ENCODE assay signal across 50 mouse cellular contexts in genomic region chr5:123501973-123502372, GRCm38 (mm10). TPM values are rescaled to one million over a fixed set of nuclear protein-coding genes. Genes with fewer than 3 reads are reported as not detected.
"Had no signal": no experiment of that assay in that cellular context is flagged by ENCODE, and none has a peak within 500 bp of the region (broad histone marks: within the 10 kb centered on the region; RNA-seq: fewer than 3 reads in every experiment).

No protein-coding gene starts in this region.

- H3K27me3 ChIP-seq: hindbrain, embryonic 15.5 days had no signal

- H3K9ac ChIP-seq: heart, embryonic 12.5 days; heart, embryonic 13.5 days; heart, embryonic 15.5 days; hindbrain, embryonic 12.5 days; hindbrain, embryonic 13.5 days; hindbrain, embryonic 14.5 days; hindbrain, embryonic 15.5 days; intestine, embryonic 15.5 days; kidney, embryonic 15.5 days had no signal

- ATAC-seq: hindbrain, embryonic 16.5 days; hindbrain, postnatal 0 days; inflammation-experienced regulatory T-cells, adult 6 months; intestine, embryonic 15.5 days; intestine, embryonic 16.5 days; intestine, postnatal 0 days had no signal

- H3K4me3 ChIP-seq: heart, embryonic 10.5 days; heart, embryonic 12.5 days; heart, embryonic 13.5 days; heart, embryonic 15.5 days; hindbrain, embryonic 10.5 days; hindbrain, embryonic 12.5 days; hindbrain, embryonic 13.5 days; hindbrain, embryonic 15.5 days; intestine, embryonic 15.5 days; kidney, embryonic 15.5 days; layer of hippocampus, adult 2 months had no signal

- H3K36me3 ChIP-seq: heart, embryonic 10.5 days; heart, embryonic 12.5 days; heart, embryonic 13.5 days; heart, embryonic 15.5 days; hindbrain, embryonic 10.5 days; hindbrain, embryonic 12.5 days; hindbrain, embryonic 13.5 days; hindbrain, embryonic 15.5 days; intestine, embryonic 15.5 days; kidney, embryonic 15.5 days had no signal

- H3K9me3 ChIP-seq: heart, embryonic 10.5 days; heart, embryonic 12.5 days; heart, embryonic 13.5 days; heart, embryonic 15.5 days; hindbrain, embryonic 10.5 days; hindbrain, embryonic 12.5 days; hindbrain, embryonic 13.5 days; hindbrain, embryonic 15.5 days; intestine, embryonic 15.5 days; kidney, embryonic 15.5 days had no signal

- DNase-seq: heart, postnatal 10 days; heart, postnatal 14 days; heart, postnatal 36 days; heart, postnatal 4 days; kidney, adult 11 months; kidney, adult 18-20 months; kidney, adult 2 months; kidney, adult 8-10 months; kidney, adult 9 months; kidney, postnatal 10 days; kidney, postnatal 14 days; kidney, postnatal 25 days; kidney, postnatal 36 days; kidney, postnatal 4 days; layer of hippocampus, adult 9-11 months; layer of hippocampus, postnatal 36 days had no signal

- H3K27ac ChIP-seq: heart, embryonic 10.5 days; heart, embryonic 13.5 days; heart, embryonic 15.5 days; hindbrain, embryonic 10.5 days; hindbrain, embryonic 12.5 days; hindbrain, embryonic 13.5 days; hindbrain, embryonic 14.5 days; hindbrain, embryonic 15.5 days; hindbrain, postnatal 0 days; intestine, embryonic 15.5 days; kidney, embryonic 15.5 days; kidney, postnatal 0 days; layer of hippocampus, adult 2 months had no signal

- H3K4me2 ChIP-seq: heart, embryonic 11.5 days; heart, embryonic 12.5 days; heart, embryonic 13.5 days; heart, embryonic 15.5 days; hindbrain, embryonic 12.5 days; hindbrain, embryonic 13.5 days; hindbrain, embryonic 14.5 days; hindbrain, embryonic 15.5 days; intestine, embryonic 15.5 days; kidney, embryonic 15.5 days had no signal

RNA-seq across cellular contexts. Expression of gene B3gnt4, which starts 8.3 kb away (rescaled TPM):
- total RNA-seq: heart, postnatal 10 days; heart, postnatal 14 days; heart, postnatal 25 days; heart, postnatal 36 days; heart, postnatal 4 days; hematopoietic stem cell, adult 5-6 weeks had no signal
- polyA plus RNA-seq: heart, embryonic 11.5 days; heart, postnatal 0 days; kidney, adult 2 months had no signal

RNA-seq across cellular contexts. Expression of gene Il31, which starts 12.7 kb away (rescaled TPM):
- total RNA-seq: heart, postnatal 10 days; heart, postnatal 14 days; heart, postnatal 25 days; heart, postnatal 36 days; heart, postnatal 4 days; hematopoietic stem cell, adult 5-6 weeks; hindbrain, postnatal 0 days; layer of hippocampus, adult 18-20 months; layer of hippocampus, adult 2 months; layer of hippocampus, postnatal 10 days; layer of hippocampus, postnatal 14 days; layer of hippocampus, postnatal 25 days; layer of hippocampus, postnatal 36 days; left cerebral cortex, adult 18-20 months had no signal
- polyA plus RNA-seq: heart, embryonic 10.5 days; heart, embryonic 11.5 days; heart, embryonic 12.5 days; heart, embryonic 13.5 days; heart, embryonic 14.5 days; heart, embryonic 15.5 days; heart, embryonic 16.5 days; heart, postnatal 0 days; hindbrain, embryonic 10.5 days; hindbrain, embryonic 11.5 days; hindbrain, embryonic 12.5 days; hindbrain, embryonic 13.5 days; hindbrain, embryonic 14.5 days; hindbrain, embryonic 15.5 days; hindbrain, embryonic 16.5 days; hindbrain, postnatal 0 days; inflammation-experienced regulatory T-cells, adult 6 months; intestine, embryonic 14.5 days; intestine, embryonic 15.5 days; intestine, embryonic 16.5 days; intestine, postnatal 0 days; kidney, adult 2 months; kidney, embryonic 14.5 days; kidney, embryonic 15.5 days; kidney, embryonic 16.5 days; kidney, postnatal 0 days; large intestine, adult 2 months had no signal

RNA-seq across cellular contexts. Expression of gene Lrrc43, which starts 12.9 kb away (rescaled TPM):
- total RNA-seq: heart, postnatal 10 days; heart, postnatal 25 days; heart, postnatal 36 days; heart, postnatal 4 days; hematopoietic stem cell, adult 5-6 weeks had no signal
- polyA plus RNA-seq: heart, embryonic 10.5 days; heart, embryonic 11.5 days; heart, embryonic 12.5 days; heart, embryonic 13.5 days; heart, embryonic 14.5 days; heart, postnatal 0 days; inflammation-experienced regulatory T-cells, adult 6 months; intestine, embryonic 14.5 days; intestine, embryonic 15.5 days; intestine, embryonic 16.5 days; intestine, postnatal 0 days; kidney, adult 2 months; kidney, embryonic 14.5 days; kidney, embryonic 15.5 days; kidney, embryonic 16.5 days; kidney, postnatal 0 days; large intestine, adult 2 months had no signal

RNA-seq across cellular contexts. Expression of gene Gm49027, which starts 23.3 kb away (rescaled TPM):
- total RNA-seq: heart, postnatal 10 days; heart, postnatal 25 days; heart, postnatal 36 days; hematopoietic stem cell, adult 5-6 weeks had no signal
- polyA plus RNA-seq: heart, postnatal 0 days; hindbrain, embryonic 10.5 days had no signal
